Mouse (Mus musculus): ENCODE measurements around the gene Lipk.

- TF ChIP-seq CEBPB (IDR thresholded peaks at IDR 0.05; ENCODE audit: low read depth): no peak
- TF ChIP-seq CTCF (IDR thresholded peaks at IDR 0.05; ENCODE audit: control insufficient read depth, insufficient read depth, insufficient read length): no peak
- no peak for TF ChIP-seq FOSL1 (IDR thresholded peaks at IDR 0.05; ENCODE audit: insufficient read depth, low read length, poor library complexity, severe bottlenecking)
- TF ChIP-seq USF1 (IDR thresholded peaks at IDR 0.05; ENCODE audit: low read depth): no peak
- TF ChIP-seq MYOG (IDR thresholded peaks at IDR 0.05; ENCODE audit: control insufficient read depth, extremely low read depth, insufficient read length): no peak
- TF ChIP-seq MYOD1 (IDR thresholded peaks at IDR 0.05; ENCODE audit: control insufficient read depth, insufficient read length, low read depth): no peak
These were observed at the start of gene Lipk for GRCm38 (mm10) chr19:34008002-34008401.

All from C2C12 (cell line).